Mouse (Mus musculus): ENCODE data around the gene Hk1. TPM values are rescaled to one million over a fixed set of nuclear protein-coding genes. Genes with fewer than 3 reads are reported as not detected.
A peak's percentile ranks its signal among the peaks of the same experiment; 100 is the strongest.

Hk1 gene
- polyA plus RNA-seq, 1 experiment from 2014 or later: 30.7 TPM

- WGBS (ENCODE audit: insufficient replicate concordance): 59% methylated on average over 9 of the region's 9 CpGs
- Histone ChIP-seq H3K9me3 (ENCODE audit: low read length) (no peaks in the 10 kb centered on the region), H3K9ac (replicated peaks) (no peak overlapping the region), H3K4me3 (ENCODE audit: low read depth, low read length) (no peak overlapping the region), H3K27ac (ENCODE audit: low read depth) (peak overlapping the region; percentile 49; the same call in 1 of the 2 replicates), H3K4me1 (ENCODE audit: insufficient read depth) (peaks cover 22% of the 10 kb centered on the region), H3K36me3 (replicated peaks; ENCODE audit: insufficient read depth, low read length) (no peaks in the 10 kb centered on the region), H3K4me2 (ENCODE audit: low read depth, low read length) (peak overlapping the region; percentile 49), H3K27me3 (ENCODE audit: insufficient read depth, low read length) (no peaks in the 10 kb centered on the region)
- ATAC-seq: no peak
- no peak for TF ChIP-seq EP300 (IDR thresholded peaks at IDR 0.05; ENCODE audit: low read depth)
- no peak for TF ChIP-seq CTCF (IDR thresholded peaks at IDR 0.05; ENCODE audit: low read depth)
- no peak for DNase-seq
Measured at GRCm38 (mm10) chr10:62344004-62344752, 35.5 kb downstream of the Hk1 start.

GRCm38 (mm10) chr10:62342512-62342911 is 37.2 kb downstream of the Hk1 start:
- H3K4me1 ChIP-seq (ENCODE audit: insufficient read depth): peaks cover 36% of the 10 kb centered on the region
- peak overlapping the region; percentile 92 for H3K27ac ChIP-seq (ENCODE audit: low read depth)
- H3K9ac ChIP-seq (replicated peaks): peak overlapping the region; percentile 70
- peak overlapping the region; percentile 93 for H3K4me2 ChIP-seq (ENCODE audit: low read depth, low read length)
- peak; percentile 42 for ATAC-seq
- WGBS (ENCODE audit: insufficient replicate concordance): 58% methylated on average over 6 of the region's 6 CpGs
- DNase-seq: peak; percentile 61
- H3K4me3 ChIP-seq (ENCODE audit: low read depth, low read length): peak overlapping the region; percentile 85
- TF ChIP-seq EP300 (IDR thresholded peaks at IDR 0.05; ENCODE audit: low read depth) (peak; percentile 94), CTCF (IDR thresholded peaks at IDR 0.05; ENCODE audit: low read depth) (0 out of 2 replicates have a peak, but pooled peaks have one; percentile 11)
- no peaks in the 10 kb centered on the region for H3K36me3 ChIP-seq (replicated peaks; ENCODE audit: insufficient read depth, low read length)
- H3K9me3 ChIP-seq (ENCODE audit: low read length): no peaks in the 10 kb centered on the region
- no peaks in the 10 kb centered on the region for H3K27me3 ChIP-seq (ENCODE audit: insufficient read depth, low read length)

- 72% methylated on average over 4 of the region's 4 CpGs for WGBS (ENCODE audit: insufficient replicate concordance)
- ATAC-seq (no peak), DNase-seq (no peak)
- H3K4me2 ChIP-seq (ENCODE audit: low read depth, low read length): peak overlapping the region; percentile 93
- peak overlapping the region; percentile 85 for H3K4me3 ChIP-seq (ENCODE audit: low read depth, low read length)
- H3K27ac ChIP-seq (ENCODE audit: low read depth): peak overlapping the region; percentile 92
- TF ChIP-seq EP300 (IDR thresholded peaks at IDR 0.05; ENCODE audit: low read depth) (no peak), CTCF (IDR thresholded peaks at IDR 0.05; ENCODE audit: low read depth) (no peak)
- H3K9me3 ChIP-seq (ENCODE audit: low read length): no peaks in the 10 kb centered on the region
- no peaks in the 10 kb centered on the region for H3K36me3 ChIP-seq (replicated peaks; ENCODE audit: insufficient read depth, low read length)
- H3K4me1 ChIP-seq (ENCODE audit: insufficient read depth): peaks cover 41% of the 10 kb centered on the region
- H3K9ac ChIP-seq (replicated peaks): peak overlapping the region; percentile 70
- no peaks in the 10 kb centered on the region for H3K27me3 ChIP-seq (ENCODE audit: insufficient read depth, low read length)
Measured at GRCm38 (mm10) chr10:62341956-62342355, 37.8 kb downstream of the Hk1 start.

- Histone ChIP-seq H3K9ac (replicated peaks) (peak overlapping the region; percentile 70), H3K27me3 (ENCODE audit: insufficient read depth, low read length) (no peaks in the 10 kb centered on the region), H3K4me3 (ENCODE audit: low read depth, low read length) (peak overlapping the region; percentile 85), H3K9me3 (ENCODE audit: low read length) (no peaks in the 10 kb centered on the region), H3K27ac (ENCODE audit: low read depth) (peak overlapping the region; percentile 92), H3K4me1 (ENCODE audit: insufficient read depth) (peaks cover 50% of the 10 kb centered on the region), H3K36me3 (replicated peaks; ENCODE audit: insufficient read depth, low read length) (no peaks in the 10 kb centered on the region), H3K4me2 (ENCODE audit: low read depth, low read length) (peak overlapping the region; percentile 93)
- WGBS (ENCODE audit: insufficient replicate concordance): 15% methylated on average over 3 of the region's 3 CpGs
- DNase-seq (no peak), ATAC-seq (no peak)
- no peak for TF ChIP-seq EP300 (IDR thresholded peaks at IDR 0.05; ENCODE audit: low read depth)
- TF ChIP-seq CTCF (IDR thresholded peaks at IDR 0.05; ENCODE audit: low read depth): no peak
Measured at GRCm38 (mm10) chr10:62340991-62341390, 38.7 kb downstream of the Hk1 start.

GRCm38 (mm10) chr10:62340095-62340731 is 39.5 kb downstream of the Hk1 start:
- peak overlapping the region; percentile 70 for H3K9ac ChIP-seq (replicated peaks)
- peaks cover 54% of the 10 kb centered on the region for H3K4me1 ChIP-seq (ENCODE audit: insufficient read depth)
- peak overlapping the region; percentile 93 for H3K4me2 ChIP-seq (ENCODE audit: low read depth, low read length)
- ATAC-seq (peak; percentile 92), DNase-seq (peak; percentile 97)
- peak overlapping the region; percentile 85 for H3K4me3 ChIP-seq (ENCODE audit: low read depth, low read length)
- TF ChIP-seq EP300 (IDR thresholded peaks at IDR 0.05; ENCODE audit: low read depth) (peak; percentile 45; the same call in 1 of the 2 replicates), CTCF (IDR thresholded peaks at IDR 0.05; ENCODE audit: low read depth) (no peak)
- H3K36me3 ChIP-seq (replicated peaks; ENCODE audit: insufficient read depth, low read length): no peaks in the 10 kb centered on the region
- WGBS (ENCODE audit: insufficient replicate concordance): under 1% methylated on average over 37 of the region's 38 CpGs
- no peaks in the 10 kb centered on the region for H3K9me3 ChIP-seq (ENCODE audit: low read length)
- peak overlapping the region; percentile 92 for H3K27ac ChIP-seq (ENCODE audit: low read depth)
- no peaks in the 10 kb centered on the region for H3K27me3 ChIP-seq (ENCODE audit: insufficient read depth, low read length)

Data from liver, postnatal 0 days (tissue).